Mouse (Mus musculus): ENCODE measurements around the gene Dcun1d1. TPM values are rescaled to one million over a fixed set of nuclear protein-coding genes. Genes with fewer than 3 reads are reported as not detected.

Dcun1d1 gene
- 32.5 and 83.9 TPM in 2 replicates for polyA plus RNA-seq (2012; ENCODE audit: insufficient read depth, insufficient read length, missing spikeins)

DNA sequence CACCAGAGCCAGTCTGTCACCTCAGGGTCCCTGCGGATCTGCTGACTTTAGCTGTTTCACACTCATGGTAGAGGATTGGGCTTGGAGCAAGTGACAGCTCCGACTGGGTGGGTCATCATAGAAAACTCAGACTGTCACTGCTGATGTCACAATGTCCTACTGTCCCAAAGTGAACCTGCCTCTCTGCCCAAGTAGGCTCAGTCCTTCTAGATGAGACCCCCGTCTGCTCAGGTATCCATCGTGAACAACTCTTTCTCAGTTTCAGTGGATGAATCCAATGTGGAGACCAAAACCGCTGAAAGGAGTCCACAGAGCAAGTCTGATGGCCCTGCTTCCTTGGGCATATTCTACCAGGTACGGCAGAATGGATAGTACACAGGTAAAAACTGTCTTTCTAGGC, at the start of gene Dcun1d1:
Dcun1d1 (minus strand) TSS at position 101 of the 400 bp plus-strand sequence.
- Histone ChIP-seq H3K27ac (replicated peaks; ENCODE audit: low read depth, low read length) (no peak within 1 kb of the TSS), H3K4me1 (ENCODE audit: control insufficient read depth, insufficient read depth, insufficient read length, low read length) (no peaks in the 10 kb centered on the region), H3K4me3 (ENCODE audit: insufficient read depth, low read depth, low read length) (no peak within 1 kb of the TSS)

- Histone ChIP-seq H3K27ac (replicated peaks; ENCODE audit: low read depth, low read length) (no peak overlapping the region), H3K4me1 (ENCODE audit: control insufficient read depth, insufficient read depth, insufficient read length, low read length) (no peaks in the 10 kb centered on the region), H3K4me3 (ENCODE audit: insufficient read depth, low read depth, low read length) (no peak overlapping the region)
Measured at GRCm38 (mm10) chr3:35986266-35986665, 49.0 kb upstream of the Dcun1d1 start.

GRCm38 (mm10) chr3:35973551-35973950, 36.3 kb upstream of the Dcun1d1 start:
- H3K4me1 ChIP-seq (ENCODE audit: control insufficient read depth, insufficient read depth, insufficient read length, low read length): no peaks in the 10 kb centered on the region
- no peak overlapping the region for H3K27ac ChIP-seq (replicated peaks; ENCODE audit: low read depth, low read length)
- no peak overlapping the region for H3K4me3 ChIP-seq (ENCODE audit: insufficient read depth, low read depth, low read length)

DNA sequence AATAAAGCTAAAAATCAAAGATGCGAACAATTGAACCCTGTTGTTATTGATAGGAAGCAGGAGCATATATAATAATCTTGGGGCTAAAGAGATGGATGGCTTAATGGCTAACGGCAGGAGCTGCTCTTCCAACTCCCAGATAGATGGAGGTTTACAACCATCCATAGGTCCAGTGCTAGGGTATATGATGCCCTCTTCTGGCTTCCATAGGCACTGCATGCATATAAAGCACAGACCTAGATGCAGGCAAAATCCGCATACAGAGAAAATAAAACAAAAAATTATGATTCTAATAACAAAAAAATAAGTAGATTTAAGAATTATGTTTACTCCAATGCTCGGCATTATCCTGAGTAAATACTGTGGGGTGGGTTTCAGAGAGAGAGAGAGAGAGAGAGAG, 35.7 kb upstream of the Dcun1d1 start:
- Histone ChIP-seq H3K27ac (replicated peaks; ENCODE audit: low read depth, low read length) (no peak overlapping the region), H3K4me3 (ENCODE audit: insufficient read depth, low read depth, low read length) (no peak overlapping the region), H3K4me1 (ENCODE audit: control insufficient read depth, insufficient read depth, insufficient read length, low read length) (no peaks in the 10 kb centered on the region)

- no peak overlapping the region for H3K4me3 ChIP-seq (ENCODE audit: insufficient read depth, low read depth, low read length)
- no peaks in the 10 kb centered on the region for H3K4me1 ChIP-seq (ENCODE audit: control insufficient read depth, insufficient read depth, insufficient read length, low read length)
- H3K27ac ChIP-seq (replicated peaks; ENCODE audit: low read depth, low read length): no peak overlapping the region
Measured at GRCm38 (mm10) chr3:35971149-35971548, 33.9 kb upstream of the Dcun1d1 start.

DNA sequence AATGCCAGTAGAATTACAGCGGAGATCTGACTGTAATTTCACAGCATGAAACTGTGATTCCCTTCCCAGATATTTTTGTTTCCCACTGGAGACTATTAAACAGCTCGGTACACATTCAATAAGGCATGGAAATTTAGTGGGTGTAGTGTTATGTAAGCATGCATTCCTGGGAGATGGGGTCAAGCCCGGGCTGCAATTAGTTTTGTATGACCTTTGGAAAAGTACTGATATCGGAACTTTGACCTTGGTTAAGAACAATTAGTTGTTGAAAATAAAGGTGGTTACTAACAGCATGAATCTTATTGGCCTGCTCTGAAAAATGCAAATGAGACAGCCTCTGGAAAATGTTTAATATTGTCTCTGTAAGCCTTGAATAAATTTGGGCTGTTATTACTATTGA, 33.2 kb upstream of the Dcun1d1 start:
- no peak overlapping the region for H3K27ac ChIP-seq (replicated peaks; ENCODE audit: low read depth, low read length)
- no peaks in the 10 kb centered on the region for H3K4me1 ChIP-seq (ENCODE audit: control insufficient read depth, insufficient read depth, insufficient read length, low read length)
- no peak overlapping the region for H3K4me3 ChIP-seq (ENCODE audit: insufficient read depth, low read depth, low read length)

DNA sequence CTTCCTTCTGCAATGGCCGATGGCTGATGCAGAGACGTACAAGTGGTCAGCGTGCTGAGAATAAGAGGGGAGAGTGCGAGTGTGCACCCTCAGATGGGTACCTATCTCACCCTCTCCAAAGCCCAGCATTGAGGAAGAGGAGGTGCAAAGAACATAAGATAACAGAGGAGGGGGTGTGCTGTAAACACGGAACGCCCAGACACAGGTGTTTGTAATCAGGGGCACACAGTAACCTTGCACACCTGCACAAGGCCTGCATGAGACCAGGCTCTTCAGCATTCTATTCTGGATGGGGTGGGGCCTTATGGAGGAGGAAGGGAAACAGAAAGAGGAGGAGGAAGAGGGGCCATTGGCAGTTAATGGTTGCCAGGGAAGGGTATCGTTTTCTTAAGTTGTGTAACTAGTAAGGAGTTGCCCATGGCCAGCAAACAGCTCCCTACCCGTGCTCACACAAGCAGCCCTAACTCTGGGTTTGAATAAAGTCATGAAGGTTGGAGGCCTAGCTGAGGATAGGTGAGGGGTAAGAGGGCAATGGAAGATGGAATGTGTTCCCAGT, 30.2 kb upstream of the Dcun1d1 start:
- Histone ChIP-seq H3K27ac (replicated peaks; ENCODE audit: low read depth, low read length) (no peak overlapping the region), H3K4me3 (ENCODE audit: insufficient read depth, low read depth, low read length) (no peak overlapping the region), H3K4me1 (ENCODE audit: control insufficient read depth, insufficient read depth, insufficient read length, low read length) (no peaks in the 10 kb centered on the region)

DNA sequence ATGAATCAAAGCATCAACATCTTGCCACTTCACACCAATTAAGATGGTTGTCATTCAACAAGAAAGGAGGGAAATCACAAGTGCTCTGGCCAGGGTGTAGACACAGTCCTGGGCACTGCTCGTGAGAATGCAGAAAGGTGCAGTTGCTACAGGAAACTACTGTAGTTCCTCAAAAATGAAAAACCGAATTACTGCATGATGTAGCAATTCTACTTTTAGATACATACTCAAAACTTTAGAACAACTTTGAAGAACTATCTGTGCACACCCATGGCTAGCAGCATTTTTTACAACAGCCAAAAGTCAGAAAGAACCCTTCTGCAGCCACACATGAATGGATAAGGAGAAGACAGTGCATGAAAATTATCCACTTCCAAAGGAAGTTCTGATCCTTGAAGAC, 29.2 kb upstream of the Dcun1d1 start:
- Histone ChIP-seq H3K4me1 (ENCODE audit: control insufficient read depth, insufficient read depth, insufficient read length, low read length) (no peaks in the 10 kb centered on the region), H3K27ac (replicated peaks; ENCODE audit: low read depth, low read length) (no peak overlapping the region)

DNA sequence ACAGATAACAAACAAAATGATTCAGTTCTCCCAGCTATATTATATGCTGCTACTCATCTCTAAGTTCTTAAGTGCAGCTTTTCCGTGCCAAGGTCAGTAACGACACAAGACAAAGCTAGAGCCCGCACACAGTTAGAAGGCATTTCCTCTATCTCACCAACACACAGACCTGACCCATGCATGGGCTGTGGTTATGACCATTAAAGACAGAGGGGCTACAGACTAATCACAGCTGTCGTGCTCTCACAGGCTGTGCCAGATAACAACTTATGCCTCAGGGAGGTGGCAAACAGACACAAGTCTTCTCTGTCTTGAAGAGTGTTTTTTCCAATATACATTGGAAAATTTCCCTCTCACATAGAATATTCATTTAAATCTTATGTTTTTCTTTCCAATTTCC, 27.7 kb upstream of the Dcun1d1 start:
- no peaks in the 10 kb centered on the region for H3K4me1 ChIP-seq (ENCODE audit: control insufficient read depth, insufficient read depth, insufficient read length, low read length)

More for the DNA sequence above, 29.2 kb upstream of the Dcun1d1 start:
- no peak overlapping the region for H3K4me3 ChIP-seq (ENCODE audit: insufficient read depth, low read depth, low read length)

DNA sequence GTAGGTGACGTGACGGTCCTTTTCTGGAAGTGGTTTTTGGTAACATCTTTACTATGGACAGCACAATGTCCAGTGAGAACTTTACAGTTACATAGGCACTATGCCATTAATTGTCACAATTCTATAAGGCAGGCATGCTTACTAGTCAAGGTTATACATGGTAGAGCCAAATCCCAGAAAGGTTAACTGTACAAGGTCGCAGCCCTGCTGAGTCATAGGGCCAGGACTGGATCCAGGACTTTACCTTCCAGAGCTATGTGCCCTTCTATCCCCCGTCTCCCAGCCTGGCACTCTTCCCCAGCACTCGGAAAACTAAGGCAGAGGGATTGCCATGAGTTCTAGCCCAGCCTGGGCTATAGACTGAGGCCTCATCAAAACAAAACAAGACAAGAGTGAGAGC, 26.7 kb upstream of the Dcun1d1 start:
- no peak overlapping the region for H3K4me3 ChIP-seq (ENCODE audit: insufficient read depth, low read depth, low read length)
- H3K4me1 ChIP-seq (ENCODE audit: control insufficient read depth, insufficient read depth, insufficient read length, low read length): no peaks in the 10 kb centered on the region
- no peak overlapping the region for H3K27ac ChIP-seq (replicated peaks; ENCODE audit: low read depth, low read length)

More for the DNA sequence above, 27.7 kb upstream of the Dcun1d1 start:
- Histone ChIP-seq H3K27ac (replicated peaks; ENCODE audit: low read depth, low read length) (no peak overlapping the region), H3K4me3 (ENCODE audit: insufficient read depth, low read depth, low read length) (no peak overlapping the region)

- no peak overlapping the region for H3K27ac ChIP-seq (replicated peaks; ENCODE audit: low read depth, low read length)
- H3K4me1 ChIP-seq (ENCODE audit: control insufficient read depth, insufficient read depth, insufficient read length, low read length): no peaks in the 10 kb centered on the region
- H3K4me3 ChIP-seq (ENCODE audit: insufficient read depth, low read depth, low read length): no peak overlapping the region
Measured at GRCm38 (mm10) chr3:35963401-35963800, 26.2 kb upstream of the Dcun1d1 start.

- Histone ChIP-seq H3K27ac (replicated peaks; ENCODE audit: low read depth, low read length) (no peak overlapping the region), H3K4me1 (ENCODE audit: control insufficient read depth, insufficient read depth, insufficient read length, low read length) (no peaks in the 10 kb centered on the region), H3K4me3 (ENCODE audit: insufficient read depth, low read depth, low read length) (no peak overlapping the region)
Measured at GRCm38 (mm10) chr3:35962967-35963366, 25.7 kb upstream of the Dcun1d1 start.

- no peak overlapping the region for H3K4me3 ChIP-seq (ENCODE audit: insufficient read depth, low read depth, low read length)
- no peaks in the 10 kb centered on the region for H3K4me1 ChIP-seq (ENCODE audit: control insufficient read depth, insufficient read depth, insufficient read length, low read length)
- H3K27ac ChIP-seq (replicated peaks; ENCODE audit: low read depth, low read length): no peak overlapping the region
Measured at GRCm38 (mm10) chr3:35957230-35957629, 20.0 kb upstream of the Dcun1d1 start.

DNA sequence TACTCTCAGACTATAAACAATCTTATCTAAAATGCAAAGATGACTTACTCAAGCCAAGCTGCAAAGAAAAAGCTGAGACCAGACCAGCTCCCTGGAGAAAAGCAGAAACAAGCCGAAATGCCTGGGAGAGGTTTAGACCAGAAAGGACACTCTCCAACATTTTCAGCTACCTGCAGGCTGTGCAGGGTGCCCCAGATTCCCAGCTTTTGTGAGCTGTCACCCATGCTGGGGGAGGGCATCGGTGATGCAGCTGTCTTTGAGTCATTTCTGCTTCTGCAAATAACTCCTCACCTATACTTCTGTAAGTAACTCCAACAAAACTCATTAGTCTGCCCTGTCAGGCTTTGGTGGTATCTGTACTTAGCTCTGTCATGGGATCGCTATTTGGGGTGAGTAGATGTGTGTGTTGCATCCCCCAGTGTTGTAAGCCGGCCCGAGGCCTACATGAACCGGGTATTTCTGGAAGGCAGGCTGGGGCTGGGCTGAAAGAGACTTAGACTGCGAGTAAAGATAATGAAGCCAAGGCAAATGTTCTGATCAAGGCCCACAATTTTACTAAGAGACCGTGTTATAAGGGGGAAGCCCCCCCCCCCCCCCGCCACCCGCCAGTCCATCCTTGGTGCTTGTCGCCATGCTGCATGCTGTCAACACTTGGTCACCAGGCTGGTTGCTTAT, 17.8 kb upstream of the Dcun1d1 start:
- Histone ChIP-seq H3K27ac (replicated peaks; ENCODE audit: low read depth, low read length) (no peak overlapping the region), H3K4me3 (ENCODE audit: insufficient read depth, low read depth, low read length) (no peak overlapping the region), H3K4me1 (ENCODE audit: control insufficient read depth, insufficient read depth, insufficient read length, low read length) (no peaks in the 10 kb centered on the region)

GRCm38 (mm10) chr3:35953816-35954215, 16.6 kb upstream of the Dcun1d1 start:
- H3K4me1 ChIP-seq (ENCODE audit: control insufficient read depth, insufficient read depth, insufficient read length, low read length): no peaks in the 10 kb centered on the region
- no peak overlapping the region for H3K4me3 ChIP-seq (ENCODE audit: insufficient read depth, low read depth, low read length)
- no peak overlapping the region for H3K27ac ChIP-seq (replicated peaks; ENCODE audit: low read depth, low read length)

- Histone ChIP-seq H3K27ac (replicated peaks; ENCODE audit: low read depth, low read length) (no peak overlapping the region), H3K4me3 (ENCODE audit: insufficient read depth, low read depth, low read length) (no peak overlapping the region), H3K4me1 (ENCODE audit: control insufficient read depth, insufficient read depth, insufficient read length, low read length) (no peaks in the 10 kb centered on the region)
Measured at GRCm38 (mm10) chr3:35953184-35953583, 15.9 kb upstream of the Dcun1d1 start.

Measured in brown adipose tissue, adult 24 weeks (tissue).